Mouse (Mus musculus): Measurements from ENCODE around the gene Gm28036. TPM values are rescaled to one million over a fixed set of nuclear protein-coding genes. Genes with fewer than 3 reads are reported as not detected.
A peak's percentile ranks its signal among the peaks of the same experiment; 100 is the strongest.

The Gm28036 gene
- polyA plus RNA-seq, 1 experiment from 2014 or later = 13.6 TPM

- peak overlapping the region; percentile 92 for H3K27ac ChIP-seq (ENCODE audit: low read depth)
- H3K4me3 ChIP-seq (ENCODE audit: low read depth, low read length) = peak overlapping the region; percentile 97
- peak; percentile 67 for ATAC-seq (replicated peaks; ENCODE audit: low FRiP score, low TSS enrichment, low read depth)
- peak overlapping the region; percentile 97 for H3K9ac ChIP-seq (ENCODE audit: low read length)
- H3K4me1 ChIP-seq (replicated peaks; ENCODE audit: control insufficient read depth, insufficient read depth, low read length) = peaks cover 9% of the 10 kb centered on the region
- H3K9me3 ChIP-seq (ENCODE audit: control insufficient read depth, low read length) = no peaks in the 10 kb centered on the region
- peak overlapping the region; percentile 83 for H3K4me2 ChIP-seq (ENCODE audit: low read length)
- H3K36me3 ChIP-seq (ENCODE audit: control insufficient read depth, insufficient read depth, low read length) = peaks cover 12% of the 10 kb centered on the region
- H3K27me3 ChIP-seq (replicated peaks; ENCODE audit: control insufficient read depth, insufficient read depth, low read length) = no peaks in the 10 kb centered on the region
- under 1% methylated on average over 16 of the region's 16 CpGs for WGBS
- DNase-seq (ENCODE audit: low spot score) = no peak
Measured at GRCm38 (mm10) chr2:156110627-156111357, 16.1 kb downstream of the Gm28036 start.

GRCm38 (mm10) chr2:156091926-156092325, 35.0 kb downstream of the Gm28036 start:
- H3K36me3 ChIP-seq (ENCODE audit: control insufficient read depth, insufficient read depth, low read length) = peaks cover 46% of the 10 kb centered on the region
- WGBS = 75% methylated on average over 5 of the region's 5 CpGs
- H3K4me2 ChIP-seq (ENCODE audit: low read length) = no peak overlapping the region

GRCm38 (mm10) chr2:156089799-156090198, 37.1 kb downstream of the Gm28036 start:
- Histone ChIP-seq H3K4me2 (ENCODE audit: low read length) (no peak overlapping the region), H3K27me3 (replicated peaks; ENCODE audit: control insufficient read depth, insufficient read depth, low read length) (no peaks in the 10 kb centered on the region), H3K9ac (ENCODE audit: low read length) (no peak overlapping the region), H3K4me3 (ENCODE audit: low read depth, low read length) (no peak overlapping the region), H3K9me3 (ENCODE audit: control insufficient read depth, low read length) (no peaks in the 10 kb centered on the region), H3K4me1 (replicated peaks; ENCODE audit: control insufficient read depth, insufficient read depth, low read length) (no peaks in the 10 kb centered on the region), H3K27ac (ENCODE audit: low read depth) (no peak overlapping the region), H3K36me3 (ENCODE audit: control insufficient read depth, insufficient read depth, low read length) (peaks cover 24% of the 10 kb centered on the region)
- no peak for ATAC-seq (replicated peaks; ENCODE audit: low FRiP score, low TSS enrichment, low read depth)
- WGBS = 87% methylated on average over 1 of the region's 1 CpGs
- DNase-seq (ENCODE audit: low spot score) = no peak

More at GRCm38 (mm10) chr2:156091926-156092325, 35.0 kb downstream of the Gm28036 start:
- Histone ChIP-seq H3K27ac (ENCODE audit: low read depth) (no peak overlapping the region), H3K4me1 (replicated peaks; ENCODE audit: control insufficient read depth, insufficient read depth, low read length) (no peaks in the 10 kb centered on the region), H3K4me3 (ENCODE audit: low read depth, low read length) (no peak overlapping the region), H3K9me3 (ENCODE audit: control insufficient read depth, low read length) (no peaks in the 10 kb centered on the region), H3K27me3 (replicated peaks; ENCODE audit: control insufficient read depth, insufficient read depth, low read length) (no peaks in the 10 kb centered on the region), H3K9ac (ENCODE audit: low read length) (no peak overlapping the region)
- ATAC-seq (replicated peaks; ENCODE audit: low FRiP score, low TSS enrichment, low read depth) (no peak), DNase-seq (ENCODE audit: low spot score) (no peak)

GRCm38 (mm10) chr2:156087391-156088110, 39.3 kb downstream of the Gm28036 start:
- 85% methylated on average over 7 of the region's 7 CpGs for WGBS

GRCm38 (mm10) chr2:156084541-156084940, 42.4 kb downstream of the Gm28036 start:
- ATAC-seq (replicated peaks; ENCODE audit: low FRiP score, low TSS enrichment, low read depth) (no peak), DNase-seq (ENCODE audit: low spot score) (no peak)
- Histone ChIP-seq H3K27me3 (replicated peaks; ENCODE audit: control insufficient read depth, insufficient read depth, low read length) (no peaks in the 10 kb centered on the region), H3K9me3 (ENCODE audit: control insufficient read depth, low read length) (no peaks in the 10 kb centered on the region), H3K9ac (ENCODE audit: low read length) (no peak overlapping the region), H3K4me1 (replicated peaks; ENCODE audit: control insufficient read depth, insufficient read depth, low read length) (no peaks in the 10 kb centered on the region; the same call in 1 of the 2 replicates), H3K4me2 (ENCODE audit: low read length) (no peak overlapping the region), H3K27ac (ENCODE audit: low read depth) (no peak overlapping the region), H3K4me3 (ENCODE audit: low read depth, low read length) (no peak overlapping the region), H3K36me3 (ENCODE audit: control insufficient read depth, insufficient read depth, low read length) (no peaks in the 10 kb centered on the region; the same call in 1 of the 2 replicates)
- 83% methylated on average over 3 of the region's 3 CpGs for WGBS

More at GRCm38 (mm10) chr2:156087391-156088110, 39.3 kb downstream of the Gm28036 start:
- no peak overlapping the region for H3K4me3 ChIP-seq (ENCODE audit: low read depth, low read length)
- H3K27ac ChIP-seq (ENCODE audit: low read depth) = no peak overlapping the region
- H3K36me3 ChIP-seq (ENCODE audit: control insufficient read depth, insufficient read depth, low read length) = peaks cover 12% of the 10 kb centered on the region; the same call in 1 of the 2 replicates
- no peak overlapping the region for H3K9ac ChIP-seq (ENCODE audit: low read length)
- ATAC-seq (replicated peaks; ENCODE audit: low FRiP score, low TSS enrichment, low read depth) (no peak), DNase-seq (ENCODE audit: low spot score) (no peak)
- no peaks in the 10 kb centered on the region for H3K27me3 ChIP-seq (replicated peaks; ENCODE audit: control insufficient read depth, insufficient read depth, low read length)
- H3K9me3 ChIP-seq (ENCODE audit: control insufficient read depth, low read length) = no peaks in the 10 kb centered on the region
- no peaks in the 10 kb centered on the region for H3K4me1 ChIP-seq (replicated peaks; ENCODE audit: control insufficient read depth, insufficient read depth, low read length)
- no peak overlapping the region for H3K4me2 ChIP-seq (ENCODE audit: low read length)

GRCm38 (mm10) chr2:156080391-156080790, 46.5 kb downstream of the Gm28036 start:
- no peak overlapping the region for H3K4me2 ChIP-seq (ENCODE audit: low read length)

GRCm38 (mm10) chr2:156079674-156080073, 47.2 kb downstream of the Gm28036 start:
- 44% methylated on average over 4 of the region's 4 CpGs for WGBS
- ATAC-seq (replicated peaks; ENCODE audit: low FRiP score, low TSS enrichment, low read depth) (no peak; the same call in 1 of the 2 replicates), DNase-seq (ENCODE audit: low spot score) (peak; percentile 50)
- Histone ChIP-seq H3K4me2 (ENCODE audit: low read length) (no peak overlapping the region), H3K9me3 (ENCODE audit: control insufficient read depth, low read length) (no peaks in the 10 kb centered on the region), H3K27me3 (replicated peaks; ENCODE audit: control insufficient read depth, insufficient read depth, low read length) (no peaks in the 10 kb centered on the region), H3K4me3 (ENCODE audit: low read depth, low read length) (no peak overlapping the region), H3K4me1 (replicated peaks; ENCODE audit: control insufficient read depth, insufficient read depth, low read length) (no peaks in the 10 kb centered on the region; the same call in 1 of the 2 replicates), H3K27ac (ENCODE audit: low read depth) (no peak overlapping the region), H3K36me3 (ENCODE audit: control insufficient read depth, insufficient read depth, low read length) (peaks cover 46% of the 10 kb centered on the region), H3K9ac (ENCODE audit: low read length) (no peak overlapping the region)

More at GRCm38 (mm10) chr2:156080391-156080790, 46.5 kb downstream of the Gm28036 start:
- no peaks in the 10 kb centered on the region for H3K27me3 ChIP-seq (replicated peaks; ENCODE audit: control insufficient read depth, insufficient read depth, low read length)
- no peak overlapping the region for H3K4me3 ChIP-seq (ENCODE audit: low read depth, low read length)
- no peaks in the 10 kb centered on the region; the same call in 1 of the 2 replicates for H3K4me1 ChIP-seq (replicated peaks; ENCODE audit: control insufficient read depth, insufficient read depth, low read length)
- H3K9me3 ChIP-seq (ENCODE audit: control insufficient read depth, low read length) = no peaks in the 10 kb centered on the region
- 59% methylated on average over 7 of the region's 7 CpGs for WGBS
- DNase-seq (ENCODE audit: low spot score) (peak; percentile 50), ATAC-seq (replicated peaks; ENCODE audit: low FRiP score, low TSS enrichment, low read depth) (no peak)
- peaks cover 39% of the 10 kb centered on the region for H3K36me3 ChIP-seq (ENCODE audit: control insufficient read depth, insufficient read depth, low read length)
- H3K27ac ChIP-seq (ENCODE audit: low read depth) = no peak overlapping the region
- H3K9ac ChIP-seq (ENCODE audit: low read length) = no peak overlapping the region

GRCm38 (mm10) chr2:156079183-156079560, 47.7 kb downstream of the Gm28036 start:
- H3K4me3 ChIP-seq (ENCODE audit: low read depth, low read length) = no peak overlapping the region
- H3K27me3 ChIP-seq (replicated peaks; ENCODE audit: control insufficient read depth, insufficient read depth, low read length) = no peaks in the 10 kb centered on the region
- WGBS = 84% methylated on average over 8 of the region's 8 CpGs
- DNase-seq (ENCODE audit: low spot score) (peak; percentile 47), ATAC-seq (replicated peaks; ENCODE audit: low FRiP score, low TSS enrichment, low read depth) (0 out of 2 replicates have a peak, but pooled peaks have one; percentile 24)
- H3K4me2 ChIP-seq (ENCODE audit: low read length) = no peak overlapping the region
- H3K9ac ChIP-seq (ENCODE audit: low read length) = no peak overlapping the region
- H3K36me3 ChIP-seq (ENCODE audit: control insufficient read depth, insufficient read depth, low read length) = peaks cover 51% of the 10 kb centered on the region
- H3K4me1 ChIP-seq (replicated peaks; ENCODE audit: control insufficient read depth, insufficient read depth, low read length) = no peaks in the 10 kb centered on the region; the same call in 1 of the 2 replicates
- no peak overlapping the region for H3K27ac ChIP-seq (ENCODE audit: low read depth)
- no peaks in the 10 kb centered on the region for H3K9me3 ChIP-seq (ENCODE audit: control insufficient read depth, low read length)

Measured in intestine, embryonic 14.5 days (tissue).